Mouse (Mus musculus): ENCODE data around the gene Axl. TPM values are rescaled to one million over a fixed set of nuclear protein-coding genes. Genes with fewer than 3 reads are reported as not detected.

Axl gene
- total and polyA plus RNA-seq, 3 experiments = 0.19 to 0.98 (median 0.96) TPM

DNA sequence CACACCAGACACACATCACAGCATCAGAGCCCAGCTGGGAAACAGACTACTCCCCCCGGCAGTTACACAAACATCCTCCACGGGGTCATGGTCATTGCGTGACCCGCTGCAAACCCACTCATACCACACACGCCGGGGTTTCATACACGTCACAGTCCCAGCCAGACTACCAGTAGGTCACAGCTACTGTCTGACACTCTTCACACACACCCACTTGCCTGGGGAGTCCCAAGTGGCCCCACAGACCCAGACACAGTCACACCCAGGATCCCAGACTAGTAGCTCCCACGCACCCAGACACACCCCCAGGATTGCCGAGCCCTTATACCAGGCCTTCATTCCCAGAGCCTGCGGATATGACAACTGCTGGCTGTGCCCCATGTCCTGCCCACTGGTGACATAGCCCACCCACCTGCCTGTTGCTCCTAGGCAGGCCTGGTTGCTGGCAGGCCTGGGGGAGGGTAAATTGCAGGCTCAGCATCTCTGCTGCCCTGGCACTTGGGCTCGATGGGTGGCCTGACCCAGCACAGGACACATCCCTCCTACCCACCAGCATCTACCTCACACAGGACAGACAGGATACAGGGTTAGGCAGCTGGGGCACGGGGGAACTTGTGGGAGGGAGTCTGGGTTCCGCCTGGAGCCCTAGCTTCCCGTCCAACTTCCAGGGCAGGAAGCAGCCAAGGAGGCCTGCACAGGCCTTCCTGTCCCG lies 80.8 kb downstream of the Axl start:
- Histone ChIP-seq H3K4me1 (ENCODE audit: control insufficient read depth in 1 of 2, insufficient read depth in 2 of 2) (peaks cover 41 to 78% of the 10 kb centered on the region in 2 experiments), H3K27me3 (replicated peaks) (no peaks in the 10 kb centered on the region), H3K4me2 (ENCODE audit: insufficient read depth, low read depth, poor library complexity, severe bottlenecking) (no peak overlapping the region), H3K36me3 (replicated peaks in 1 of 2; ENCODE audit: control insufficient read depth in 1 of 2, insufficient read depth in 1 of 2, low read length in 1 of 2) (peaks cover 49 to 82% of the 10 kb centered on the region in 2 experiments), H3K4me3 (replicated peaks in 1 of 3; ENCODE audit: low read depth in 2 of 3, low read length in 2 of 3, poor library complexity in 1 of 3) (no peak overlapping the region), H3K9ac (ENCODE audit: insufficient read depth, low read depth) (no peak overlapping the region), H3K79me2 (replicated peaks; ENCODE audit: control insufficient read depth, extremely low read depth, insufficient read depth, poor library complexity, severe bottlenecking) (no peaks in the 10 kb centered on the region), H3K9me3 (replicated peaks; ENCODE audit: low read length) (no peaks in the 10 kb centered on the region), H3K27ac (ENCODE audit: insufficient read depth, low read depth) (no peak overlapping the region)
- no peak for DNase-seq (ENCODE audit: extremely low read depth)
- dilution Hi-C loops (cut with MboI; ENCODE audit: extremely low pct_ligation_motif_present, extremely low pct_unique_long_range_greater_than_20kb, low sequenced_read_pairs) (no loop called here), in situ Hi-C loops (cut with MboI; ENCODE audit: low pct_ligation_motif_present, low pct_unique_long_range_greater_than_20kb, low sequenced_read_pairs) (no loop called here)
- TF ChIP-seq CHD1 (IDR thresholded peaks at IDR 0.05; ENCODE audit: low read depth, low read length) (no peak), ZNF384 (IDR thresholded peaks at IDR 0.05; ENCODE audit: low read depth, low read length) (no peak), RAD21 (IDR thresholded peaks at IDR 0.05; ENCODE audit: low read depth, low read length) (no peak), JUN (IDR thresholded peaks at IDR 0.05; ENCODE audit: insufficient read depth, low read depth, low read length) (no peak), MAX (IDR thresholded peaks at IDR 0.05; ENCODE audit: low read length) (no peak), ZC3H11A (IDR thresholded peaks at IDR 0.05; ENCODE audit: low read depth, low read length) (no peak), JUND (conservative IDR thresholded peaks at IDR 0.05; ENCODE audit: low read depth, low read length) (no peak)

Other genes with a start within 250 kb of the Axl start
- gene Ceacam2, start 248.8 kb downstream of the Axl start, total RNA-seq (2012; rRNA removed) = 0.08 TPM in 1 of 2 replicates, not detected in the other
- not detected in 2 replicates for gene Ceacam2, start 248.8 kb downstream of the Axl start, total RNA-seq (2014; rRNA removed)
- 0.64 and 0.90 TPM in 2 replicates for gene Ceacam2, start 248.8 kb downstream of the Axl start, polyA plus RNA-seq (2012; ENCODE audit: insufficient read length, low read depth)
- gene Erich4, start 172.8 kb downstream of the Axl start, total RNA-seq (2012; rRNA removed) = not detected in 2 replicates
- gene Erich4, start 172.8 kb downstream of the Axl start, total RNA-seq (2014; rRNA removed) = not detected in 2 replicates
- not detected in 2 replicates for gene Erich4, start 172.8 kb downstream of the Axl start, polyA plus RNA-seq (2012; ENCODE audit: insufficient read length, low read depth)
- 18.7 and 21.4 TPM in 2 replicates for gene Dmac2, start 169.3 kb downstream of the Axl start, total RNA-seq (2012; rRNA removed)
- 19.8 and 20.6 TPM in 2 replicates for gene Dmac2, start 169.3 kb downstream of the Axl start, total RNA-seq (2014; rRNA removed)
- 35.0 and 35.1 TPM in 2 replicates for gene Dmac2, start 169.3 kb downstream of the Axl start, polyA plus RNA-seq (2012; ENCODE audit: insufficient read length, low read depth)
- gene B3gnt8, start 162.1 kb downstream of the Axl start, total RNA-seq (2012; rRNA removed) = 0.21 TPM in 2 replicates
- not detected in 2 replicates for gene B3gnt8, start 162.1 kb downstream of the Axl start, total RNA-seq (2014; rRNA removed)
- 0.24 and 0.29 TPM in 2 replicates for gene B3gnt8, start 162.1 kb downstream of the Axl start, polyA plus RNA-seq (2012; ENCODE audit: insufficient read length, low read depth)
- gene Bckdha, start 129.7 kb downstream of the Axl start, total RNA-seq (2012; rRNA removed) = 14.9 and 19.9 TPM in 2 replicates
- 20.8 and 21.4 TPM in 2 replicates for gene Bckdha, start 129.7 kb downstream of the Axl start, total RNA-seq (2014; rRNA removed)
- 13.4 and 17.2 TPM in 2 replicates for gene Bckdha, start 129.7 kb downstream of the Axl start, polyA plus RNA-seq (2012; ENCODE audit: insufficient read length, low read depth)
- 105 and 116 TPM in 2 replicates for gene Exosc5, start 129.5 kb downstream of the Axl start, total RNA-seq (2012; rRNA removed)
- gene Exosc5, start 129.5 kb downstream of the Axl start, total RNA-seq (2014; rRNA removed) = 114 and 123 TPM in 2 replicates
- gene Exosc5, start 129.5 kb downstream of the Axl start, polyA plus RNA-seq (2012; ENCODE audit: insufficient read length, low read depth) = 102 and 125 TPM in 2 replicates
- 0.17 and 0.55 TPM in 2 replicates for gene Tmem91, start 113.5 kb downstream of the Axl start, total RNA-seq (2012; rRNA removed)
- not detected in 2 replicates for gene Tmem91, start 113.5 kb downstream of the Axl start, total RNA-seq (2014; rRNA removed)
- gene Tmem91, start 113.5 kb downstream of the Axl start, polyA plus RNA-seq (2012; ENCODE audit: insufficient read length, low read depth) = 1.3 and 1.9 TPM in 2 replicates
- gene B9d2, start 107.9 kb downstream of the Axl start, total RNA-seq (2012; rRNA removed) = 13.1 and 15.8 TPM in 2 replicates
- gene B9d2, start 107.9 kb downstream of the Axl start, total RNA-seq (2014; rRNA removed) = 9.3 and 10.0 TPM in 2 replicates
- 21.2 and 23.8 TPM in 2 replicates for gene B9d2, start 107.9 kb downstream of the Axl start, polyA plus RNA-seq (2012; ENCODE audit: insufficient read length, low read depth)
- gene Tgfb1, start 101.7 kb downstream of the Axl start, total RNA-seq (2012; rRNA removed) = 25.9 and 28.8 TPM in 2 replicates
- gene Tgfb1, start 101.7 kb downstream of the Axl start, total RNA-seq (2014; rRNA removed) = 8.7 and 9.2 TPM in 2 replicates
- gene Tgfb1, start 101.7 kb downstream of the Axl start, polyA plus RNA-seq (2012; ENCODE audit: insufficient read length, low read depth) = 104 and 109 TPM in 2 replicates
- gene Ccdc97, start 69.6 kb downstream of the Axl start, total RNA-seq (2012; rRNA removed) = 14.1 and 14.4 TPM in 2 replicates
- gene Ccdc97, start 69.6 kb downstream of the Axl start, total RNA-seq (2014; rRNA removed) = 4.5 and 5.7 TPM in 2 replicates
- 38.8 and 44.8 TPM in 2 replicates for gene Ccdc97, start 69.6 kb downstream of the Axl start, polyA plus RNA-seq (2012; ENCODE audit: insufficient read length, low read depth)
- gene Hnrnpul1, start 33.9 kb downstream of the Axl start, total RNA-seq (2012; rRNA removed) = 67.6 and 72.2 TPM in 2 replicates
- 44.7 and 52.6 TPM in 2 replicates for gene Hnrnpul1, start 33.9 kb downstream of the Axl start, total RNA-seq (2014; rRNA removed)
- 155 and 188 TPM in 2 replicates for gene Hnrnpul1, start 33.9 kb downstream of the Axl start, polyA plus RNA-seq (2012; ENCODE audit: insufficient read length, low read depth)
- 0.04 TPM in 1 of 2 replicates, not detected in the other for gene Cyp2s1, start 28.2 kb upstream of the Axl start, total RNA-seq (2012; rRNA removed)
- gene Cyp2s1, start 28.2 kb upstream of the Axl start, total RNA-seq (2014; rRNA removed) = not detected in 2 replicates
- gene Cyp2s1, start 28.2 kb upstream of the Axl start, polyA plus RNA-seq (2012; ENCODE audit: insufficient read length, low read depth) = not detected in 2 replicates
- not detected in 2 replicates for gene Cyp2b10, start 108.9 kb upstream of the Axl start, total RNA-seq (2012; rRNA removed)
- not detected in 2 replicates for gene Cyp2b10, start 108.9 kb upstream of the Axl start, total RNA-seq (2014; rRNA removed)
- not detected in 2 replicates for gene Cyp2b10, start 108.9 kb upstream of the Axl start, polyA plus RNA-seq (2012; ENCODE audit: insufficient read length, low read depth)

All from CH12.LX (cell line).